Mouse (Mus musculus) monocyte, adult 2 months (primary cell): ENCODE data around the gene Sec14l1.

ENCODE experiments used
- DNase-seq, 2 experiments: peaks; one replicate each; pipeline ENCODE4 v3.0.0; 2022; ENCODE audit warnings: low spot score in 2 of 2, low read depth in 1 of 2

Sec14l1 gene

DNA sequence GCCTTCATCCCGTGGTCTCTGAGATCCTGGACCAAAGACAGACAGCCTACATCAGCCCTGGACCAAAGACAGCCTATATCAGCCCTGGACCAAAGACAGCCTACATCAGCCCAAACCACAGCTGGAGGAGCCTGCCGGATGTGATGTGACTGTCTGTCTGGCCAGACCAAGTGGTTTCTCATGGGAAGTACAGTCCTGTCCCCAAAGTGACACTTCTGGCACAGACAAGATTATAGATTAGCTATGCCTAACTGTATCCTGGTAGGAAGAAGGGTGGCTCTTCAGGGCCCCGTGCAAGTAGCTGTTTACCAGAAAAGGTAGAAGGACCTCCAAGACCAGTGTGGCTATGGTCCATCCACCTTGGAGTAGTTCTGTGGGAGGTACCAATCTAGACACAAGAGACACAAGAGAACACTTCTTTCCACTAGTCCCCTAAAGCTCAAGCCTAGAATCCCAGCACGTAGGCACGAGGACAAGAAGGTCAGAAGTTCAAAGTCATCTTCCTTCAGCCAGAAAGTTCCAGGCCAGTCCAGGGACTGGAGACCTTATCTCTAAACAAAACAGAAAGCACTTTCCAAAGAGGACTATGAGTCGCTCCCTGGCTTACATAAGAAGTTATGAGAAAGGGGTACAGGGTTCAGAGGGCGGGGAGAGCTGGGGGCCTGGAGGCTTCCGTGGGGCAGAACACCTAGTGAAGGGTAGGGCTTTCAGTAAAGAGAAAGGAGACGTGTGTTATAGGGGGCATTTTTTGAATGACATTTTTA is 27.8 kb upstream of the Sec14l1 start:
- DNase-seq = no peak

DNA sequence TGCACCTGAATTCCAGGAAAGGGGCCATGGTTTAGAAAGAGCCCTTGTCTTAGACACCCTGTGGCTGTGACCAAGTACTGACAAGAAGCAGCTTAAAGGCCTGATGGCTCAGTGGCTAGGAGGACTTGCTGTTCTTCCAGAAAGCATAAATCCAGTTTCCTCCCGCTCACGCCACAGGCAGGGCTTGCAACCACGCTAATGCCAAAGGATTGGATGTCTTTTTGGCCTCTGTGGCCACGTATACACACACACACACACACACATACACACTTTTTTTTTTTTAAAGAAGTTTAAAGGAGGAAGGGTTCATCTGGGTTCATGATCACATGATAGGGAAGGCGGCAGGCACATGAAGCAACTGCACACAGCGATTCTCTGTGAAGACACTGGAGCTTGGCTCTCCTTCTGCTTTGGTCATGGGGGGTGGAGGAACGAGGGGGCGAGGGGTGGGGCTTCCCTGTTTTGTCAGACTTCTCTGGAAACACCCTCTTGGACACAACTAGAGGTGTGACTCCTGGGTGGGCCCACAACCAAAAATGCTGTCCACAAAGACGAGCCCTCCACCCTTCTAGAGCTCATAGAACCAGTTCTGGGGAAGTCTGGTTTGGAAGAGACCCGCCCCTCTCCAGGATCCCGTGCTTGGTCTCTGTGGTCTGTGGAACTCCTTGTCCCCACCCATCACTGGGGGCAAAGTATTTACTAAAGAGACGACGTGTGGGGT is 26.5 kb upstream of the Sec14l1 start:
- peak in 1 of 2 experiments; percentile 44 for DNase-seq

DNA sequence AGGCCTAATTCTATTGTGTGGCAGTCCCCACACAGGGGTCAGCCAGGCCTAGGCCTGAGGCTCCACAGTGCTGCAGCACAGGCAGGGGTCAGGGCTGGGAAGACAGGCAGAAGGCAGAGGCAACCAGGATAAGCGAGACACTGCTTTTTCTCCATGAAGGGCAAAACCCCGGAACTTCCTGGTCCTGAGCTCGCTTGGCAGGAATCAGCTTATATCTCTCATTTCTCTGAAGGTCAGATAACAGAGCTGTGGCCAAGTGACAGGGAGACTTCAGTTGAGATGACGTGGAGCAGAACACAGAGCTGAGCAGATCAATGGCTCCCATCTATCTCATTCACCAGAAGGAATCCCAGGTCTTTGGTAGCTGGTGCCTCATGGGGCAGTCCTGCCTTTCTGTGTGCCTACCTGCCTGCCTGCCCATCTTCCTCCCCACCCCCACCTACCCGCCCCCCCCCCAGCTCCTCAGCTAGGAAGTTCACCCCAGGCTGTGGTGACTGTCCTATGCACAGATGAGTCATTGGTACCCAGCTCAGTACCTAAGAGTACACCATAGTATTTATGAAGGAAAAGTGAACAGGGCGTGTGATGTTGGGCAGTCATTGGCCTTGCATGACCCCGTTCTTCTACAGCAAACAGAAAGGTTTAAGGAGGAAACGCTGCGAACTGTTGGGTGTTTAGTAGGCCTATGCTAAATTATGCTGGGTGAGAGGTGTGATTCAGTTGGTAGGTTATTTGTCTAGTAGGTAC is 25.1 kb upstream of the Sec14l1 start:
- no peak for DNase-seq

DNA sequence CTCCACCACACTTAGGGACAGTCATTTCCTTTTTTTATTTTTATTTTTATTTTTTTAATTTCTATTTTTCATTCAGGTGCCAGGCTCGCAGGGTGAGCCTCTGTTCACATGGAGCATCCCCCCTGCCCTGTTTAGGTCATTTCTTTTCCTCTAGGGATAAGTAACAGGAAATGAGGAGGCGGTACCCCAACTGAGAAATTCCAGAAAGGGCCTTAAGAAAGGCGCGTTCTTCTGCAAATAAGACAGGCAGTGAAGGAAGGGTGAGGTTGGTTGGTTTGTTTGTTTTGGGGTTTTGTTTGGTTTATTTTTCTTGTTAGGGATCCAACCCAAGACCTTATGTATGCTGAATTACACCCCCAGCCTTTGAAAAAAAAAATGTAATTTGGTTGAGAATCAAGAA is 23.6 kb upstream of the Sec14l1 start:
- DNase-seq = no peak

DNA sequence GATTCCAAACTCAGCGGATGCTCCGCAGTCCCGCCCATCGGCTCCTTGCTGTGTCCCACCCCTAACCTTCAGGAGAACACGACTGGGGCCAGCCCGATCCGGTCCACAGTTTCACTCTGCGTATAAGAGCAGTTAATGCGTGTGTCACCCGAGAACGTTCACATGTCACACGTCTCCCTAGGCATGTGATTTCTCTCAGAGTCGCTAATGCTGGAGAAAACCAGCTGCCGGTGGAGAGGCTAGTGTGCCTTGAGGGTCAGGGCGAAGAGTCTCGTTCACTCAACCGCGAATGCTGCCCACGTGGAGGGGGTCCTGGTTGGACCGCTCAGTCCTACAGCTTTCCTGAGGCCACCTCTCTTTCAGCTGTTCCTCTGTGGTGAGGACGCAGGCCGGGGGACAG is 23.1 kb upstream of the Sec14l1 start:
- no peak for DNase-seq

DNA sequence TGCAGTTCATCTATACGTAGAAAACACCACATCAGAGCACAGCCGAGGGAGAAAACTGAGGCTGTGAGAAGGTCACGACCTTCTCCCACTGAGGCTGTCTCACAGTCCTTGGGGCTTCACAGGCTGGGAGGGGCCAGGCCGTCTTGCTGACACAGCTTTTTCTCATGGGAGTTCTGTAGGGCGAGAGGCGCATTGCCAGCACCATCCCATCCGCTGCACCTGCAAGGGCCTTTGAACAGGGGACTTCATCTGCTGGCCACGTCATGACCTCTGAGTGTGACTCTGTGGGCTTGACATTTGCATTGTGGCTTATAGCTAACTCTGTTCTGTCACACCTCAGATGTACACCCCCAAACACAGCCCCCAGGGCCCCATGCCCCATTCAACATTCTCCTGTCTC is 22.3 kb upstream of the Sec14l1 start:
- DNase-seq = peak in 1 of 2 experiments; percentile 56

DNA sequence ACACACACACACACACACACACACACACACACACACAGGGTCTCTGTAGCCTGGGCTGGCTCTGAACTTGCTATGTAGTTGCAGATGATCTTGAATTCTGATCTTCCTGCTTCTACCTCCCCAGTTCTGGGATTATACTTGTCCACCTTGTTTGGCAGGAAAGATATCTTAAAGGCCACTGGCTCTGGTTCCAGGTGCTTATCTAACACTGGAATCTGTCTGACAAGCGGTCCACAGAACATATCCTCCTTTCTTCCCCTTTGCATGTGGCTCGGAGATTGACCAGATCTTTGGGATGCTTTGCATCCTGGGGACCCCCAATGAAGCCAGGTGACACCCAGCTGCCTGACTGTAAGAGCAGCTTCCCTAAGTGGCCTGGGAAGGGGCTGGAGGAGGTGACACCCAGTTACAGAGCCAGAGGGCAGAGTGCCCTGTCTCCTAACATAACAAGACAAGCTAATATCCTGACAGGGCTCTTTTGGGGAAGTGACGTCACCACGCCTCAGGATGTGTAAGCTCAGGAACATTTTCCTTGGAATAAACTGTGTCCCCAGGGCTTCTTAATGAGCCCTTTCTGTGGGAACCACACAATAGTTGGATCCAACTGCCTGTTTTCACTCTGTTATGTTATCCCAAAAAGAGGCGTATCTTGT is 20.9 kb upstream of the Sec14l1 start:
- DNase-seq = no peak

DNA sequence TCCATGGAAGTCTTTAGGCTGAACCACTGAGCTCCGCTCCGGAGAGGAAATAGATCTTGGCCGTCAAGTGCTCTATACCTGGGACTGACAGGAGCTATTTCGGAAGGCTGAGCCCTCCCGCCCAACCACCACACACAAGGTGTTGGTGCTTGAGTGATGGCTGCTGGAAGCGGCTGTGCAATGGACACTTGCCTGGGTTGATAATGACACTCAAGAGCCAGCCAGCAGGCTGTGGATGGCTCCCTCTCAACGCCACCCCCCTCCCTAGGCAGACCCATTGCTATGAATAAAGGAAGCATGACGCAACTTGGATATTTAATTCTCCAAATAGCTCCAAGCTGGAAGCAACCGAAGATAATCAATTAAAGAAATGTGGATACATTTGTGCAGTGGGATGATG is 20.3 kb upstream of the Sec14l1 start:
- DNase-seq = no peak

DNA sequence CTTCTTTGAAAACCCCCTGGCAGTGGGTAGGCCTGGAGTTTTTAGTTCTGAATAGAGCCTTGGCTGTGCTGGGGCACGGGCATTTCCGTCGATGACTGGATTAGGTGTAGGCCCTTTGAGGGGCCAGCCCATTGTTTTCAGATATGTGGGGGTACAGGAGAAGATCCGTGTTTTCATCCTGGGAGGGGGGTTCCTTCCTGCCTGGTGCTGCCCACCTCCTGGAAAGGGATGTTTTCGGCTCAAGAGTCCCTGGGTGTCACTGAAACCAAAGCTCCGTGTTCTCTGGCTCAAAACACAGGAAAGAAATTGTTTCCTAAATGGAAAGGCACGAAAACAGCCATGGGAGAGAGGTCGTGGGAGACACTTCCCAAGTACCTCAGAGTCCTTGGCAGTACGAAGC is 17.9 kb upstream of the Sec14l1 start:
- DNase-seq = no peak

DNA sequence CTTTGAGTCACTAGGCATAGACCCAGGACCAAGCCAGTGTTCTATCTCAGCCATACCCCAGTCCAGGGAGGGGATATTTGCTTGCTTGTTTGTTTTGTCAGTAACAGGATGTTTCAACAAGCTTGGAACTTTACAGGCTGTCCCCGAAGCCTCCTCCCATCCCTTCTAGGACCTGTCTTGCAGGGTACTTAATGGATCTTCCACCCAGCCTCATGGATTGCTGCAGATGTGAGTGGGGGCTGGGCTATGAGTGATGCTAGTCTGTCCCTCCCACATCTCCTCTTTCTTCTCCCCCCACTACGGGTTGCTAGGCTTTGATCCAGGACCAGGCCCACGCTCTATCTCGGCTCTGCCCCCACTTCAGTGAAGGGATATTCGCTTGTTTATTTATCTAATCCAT is 16.8 kb upstream of the Sec14l1 start:
- DNase-seq = no peak

DNA sequence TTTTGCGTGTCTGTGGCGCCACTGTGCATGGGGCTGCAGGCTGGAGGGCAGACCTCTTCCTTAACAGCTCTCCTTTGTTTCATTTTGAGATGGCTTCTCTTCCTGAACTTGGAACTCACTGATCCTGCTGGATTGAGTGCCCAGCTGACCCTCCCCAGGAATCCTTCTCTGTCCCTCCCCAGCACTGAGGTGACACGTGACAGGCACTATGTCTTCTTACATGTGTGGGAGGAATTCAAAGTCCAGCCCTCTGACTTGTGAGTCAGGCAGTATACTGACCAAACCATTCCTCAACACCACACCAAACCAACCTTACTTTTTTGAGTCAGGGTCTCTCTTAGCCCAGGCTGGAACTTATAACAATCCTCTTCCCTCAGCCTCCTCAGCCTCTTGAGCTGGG is 16.2 kb upstream of the Sec14l1 start:
- no peak for DNase-seq

DNA sequence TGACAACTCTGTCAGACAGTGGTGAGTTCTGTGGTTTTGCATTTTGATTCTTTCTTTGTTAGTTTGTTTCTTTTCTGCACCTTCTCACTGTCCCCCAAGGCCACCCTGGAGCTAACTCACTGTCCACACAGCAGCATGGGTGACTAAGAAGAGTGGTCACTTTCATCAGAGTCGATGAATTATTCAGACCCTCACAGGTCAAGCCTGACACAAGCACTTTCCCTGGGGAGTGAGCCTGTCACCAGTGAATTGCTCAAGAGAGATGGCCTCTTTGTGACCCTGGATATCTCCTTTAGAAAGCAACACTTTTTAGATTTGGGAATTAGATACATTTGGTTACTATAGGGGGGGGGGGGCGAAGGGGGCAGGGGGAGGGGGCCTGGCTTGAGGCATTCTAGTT is 15.6 kb upstream of the Sec14l1 start:
- DNase-seq = no peak

DNA sequence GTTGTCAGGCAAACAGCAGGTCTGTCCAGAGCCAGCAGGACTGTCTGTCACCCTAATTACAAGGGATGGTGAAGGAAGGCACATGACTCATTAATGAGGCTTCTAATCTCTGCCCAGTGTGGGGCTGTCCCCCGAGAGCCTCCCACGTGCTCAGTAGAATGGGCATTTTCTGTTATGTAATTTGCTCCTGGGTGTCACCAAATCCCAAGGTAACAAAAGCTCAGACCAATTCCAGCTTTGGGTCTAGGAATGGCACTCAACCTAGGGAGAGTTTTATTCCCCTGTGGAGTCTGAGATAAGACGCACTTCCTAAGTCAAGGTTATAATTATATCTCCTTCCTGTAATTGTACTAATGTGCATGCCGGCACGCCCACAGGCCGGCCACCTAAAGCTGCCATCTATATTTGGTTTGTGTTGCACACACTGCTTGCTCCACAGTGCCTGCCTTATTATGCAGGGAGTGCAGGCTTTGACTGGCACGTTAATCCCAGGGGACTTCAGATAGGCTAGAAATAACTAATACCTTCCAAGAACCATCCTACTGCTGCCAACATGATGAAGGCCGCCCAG is 13.5 kb upstream of the Sec14l1 start:
- no peak for DNase-seq

DNA sequence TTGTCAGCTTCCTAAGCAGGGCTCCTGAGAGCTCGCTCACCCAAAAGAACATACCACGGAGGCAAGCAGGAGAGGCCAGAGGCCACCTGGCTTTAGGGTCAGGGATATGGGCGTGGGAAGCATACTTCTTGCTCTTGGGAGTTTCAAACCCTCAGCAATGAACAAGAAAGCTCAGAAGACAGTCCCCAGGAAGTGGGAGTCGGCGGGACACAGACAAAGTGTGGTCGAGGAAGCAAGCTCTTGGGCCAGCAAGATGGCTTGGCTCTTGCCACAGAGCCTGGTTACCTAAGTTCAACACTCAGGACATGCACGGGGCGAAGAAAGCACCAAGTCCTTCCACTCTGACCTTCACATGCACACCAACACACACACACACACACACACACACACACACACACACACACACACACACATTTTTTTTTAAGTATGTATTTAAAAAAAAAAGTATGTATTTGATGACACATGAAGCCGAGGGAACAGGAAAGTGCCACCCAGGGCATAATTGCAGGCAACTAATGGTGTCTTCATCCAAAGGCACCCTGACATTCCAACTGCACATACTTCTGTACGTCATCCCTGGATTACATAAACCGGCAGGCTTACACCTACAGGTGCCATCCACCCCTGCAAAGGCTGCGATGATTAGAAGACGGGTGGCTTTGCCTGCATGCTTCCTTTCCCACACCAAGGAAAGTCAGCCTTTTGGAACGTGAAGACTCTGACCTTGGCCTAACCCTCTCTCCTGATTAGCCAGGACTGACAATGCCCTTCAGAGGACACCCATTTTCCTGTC is 12.8 kb upstream of the Sec14l1 start:
- DNase-seq = no peak

DNA sequence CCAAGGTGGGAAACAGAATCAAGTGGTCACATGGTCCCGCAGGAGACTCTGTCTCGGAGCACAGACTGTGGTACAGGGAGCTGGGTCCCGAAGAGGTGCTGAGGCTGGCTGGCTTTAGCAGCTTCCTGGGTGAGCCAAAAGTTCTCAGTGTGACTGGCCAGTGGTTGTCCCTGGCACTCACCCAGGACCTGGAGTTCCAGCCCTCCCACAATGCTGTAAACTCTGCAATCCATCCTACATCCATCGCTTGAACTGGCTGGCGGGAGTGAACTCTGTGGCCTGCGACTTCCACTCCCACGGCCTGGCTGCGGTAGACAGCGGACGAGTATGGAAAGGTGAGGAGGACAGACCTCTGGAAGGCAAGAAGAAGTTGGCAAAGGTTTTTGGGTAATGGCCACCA is 11.4 kb upstream of the Sec14l1 start:
- no peak for DNase-seq

DNA sequence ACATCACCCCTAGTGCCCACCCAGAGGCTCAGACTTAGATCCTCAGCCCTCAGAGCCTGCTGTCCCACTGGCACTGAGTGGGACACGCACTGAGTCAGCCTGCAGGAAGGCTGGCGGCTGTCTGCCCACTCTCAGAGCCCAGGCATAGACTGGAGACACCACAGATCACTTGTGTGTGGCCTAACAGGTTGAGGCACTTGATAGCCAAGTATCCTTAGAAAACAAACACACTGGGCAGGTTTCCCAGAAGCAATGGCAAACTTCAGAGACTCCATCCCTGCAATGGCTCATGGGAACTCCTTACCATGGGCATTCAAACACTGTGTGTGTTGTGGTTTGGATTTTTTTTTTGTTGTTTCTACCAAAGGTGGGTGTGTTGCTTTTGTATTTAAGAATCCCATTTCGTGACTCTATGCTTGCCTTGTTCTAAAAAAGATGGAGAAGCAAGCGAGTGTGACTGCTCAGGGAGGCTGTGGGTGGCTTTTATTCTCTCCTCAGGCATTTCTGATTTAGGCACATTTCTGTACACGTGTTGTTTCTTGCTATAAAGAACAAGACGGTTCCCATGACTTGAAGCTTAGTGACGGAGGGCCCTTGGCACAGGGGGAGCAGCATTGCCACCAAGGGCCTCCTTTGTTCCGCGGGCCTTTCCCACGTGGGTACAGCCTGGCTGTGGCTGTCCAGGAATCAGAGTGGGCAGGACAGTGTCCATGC is 10.8 kb upstream of the Sec14l1 start:
- no peak for DNase-seq

DNA sequence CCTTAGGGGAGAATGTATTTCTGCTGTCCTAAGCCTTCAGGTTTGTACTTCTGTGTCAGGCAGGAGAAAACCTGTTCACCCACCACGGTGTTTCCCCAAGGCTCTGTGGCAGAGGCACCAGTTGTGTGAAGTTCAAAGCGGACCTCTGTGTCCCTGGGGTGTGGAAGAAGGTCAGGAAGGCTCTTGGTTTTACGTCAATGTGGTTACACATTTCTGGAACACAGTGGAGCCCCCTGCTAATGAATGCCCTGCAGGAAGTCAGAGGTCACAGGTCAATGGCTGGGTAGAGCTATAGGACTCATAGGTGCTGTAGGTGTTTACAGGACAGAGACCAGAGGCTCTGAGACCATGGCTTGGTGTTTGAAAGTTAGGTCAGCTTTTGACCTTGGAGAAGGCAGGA is 9.7 kb upstream of the Sec14l1 start:
- DNase-seq = no peak

DNA sequence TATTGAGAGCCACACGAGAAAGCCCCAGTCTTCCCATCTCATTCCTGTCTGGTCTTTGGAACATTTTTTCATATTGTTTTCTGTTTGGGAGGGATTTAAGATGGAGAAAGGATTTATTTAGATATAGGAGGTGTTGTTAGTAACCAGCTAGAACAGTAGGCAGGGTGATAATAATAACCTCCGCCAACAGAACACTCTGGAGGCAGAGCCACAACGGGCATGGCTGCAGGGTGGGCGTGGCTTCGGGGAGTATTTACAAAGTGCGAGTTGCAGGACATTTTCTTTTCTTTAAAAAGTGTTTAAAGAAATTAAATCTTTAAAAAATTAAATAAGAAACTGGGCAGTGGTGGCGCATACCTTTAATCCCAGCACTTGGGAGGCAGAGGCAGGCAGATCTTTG is 9.1 kb upstream of the Sec14l1 start:
- no peak for DNase-seq

DNA sequence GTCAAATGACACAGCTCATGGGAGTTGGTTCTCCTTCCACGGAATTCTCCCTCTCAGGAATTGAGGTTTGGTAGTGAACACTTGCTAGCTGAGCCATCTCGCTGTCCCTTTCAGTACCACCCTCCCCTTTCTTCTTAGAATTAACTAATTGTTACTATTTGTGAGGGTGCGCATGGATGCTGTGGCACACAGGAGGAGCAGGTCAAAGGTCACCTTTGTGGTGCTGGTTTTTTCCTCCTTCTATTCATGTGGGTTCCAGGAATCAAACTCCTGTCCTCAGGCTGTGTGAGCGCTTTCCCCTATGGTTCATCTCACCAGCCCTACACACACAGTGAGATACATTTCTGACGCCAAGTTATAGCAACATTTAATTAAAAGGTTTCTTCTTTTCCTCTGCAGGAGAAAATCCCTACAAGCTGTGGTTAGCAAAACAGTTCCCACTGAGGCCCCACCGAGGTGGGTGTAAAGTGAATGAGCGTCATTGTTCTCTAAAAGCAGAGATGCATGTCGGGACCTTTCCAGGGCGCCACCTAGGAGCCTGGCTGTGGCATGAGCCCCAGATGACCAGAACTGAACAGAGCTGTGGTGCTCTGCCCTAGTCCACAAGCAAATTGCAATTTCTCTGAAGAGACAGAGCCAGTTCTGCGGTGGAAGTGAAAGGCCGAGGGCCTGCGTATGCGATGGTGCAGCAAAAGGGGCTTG is 8.2 kb upstream of the Sec14l1 start:
- DNase-seq = no peak
